Mouse (Mus musculus) heart, adult 8-10 months (tissue): Measurements from ENCODE around the gene Agpat2. TPM values are rescaled to one million over a fixed set of nuclear protein-coding genes. Genes with fewer than 3 reads are reported as not detected.

ENCODE experiments used
- DNase-seq: peaks from one replicate; pipeline ENCODE4 v3.0.0; 2022; ENCODE audit warnings: low spot score
- total RNA-seq, 4 experiments: library from RNA; stranded (reverse); gene quantifications; 2 replicates each; pipeline ENCODE4 v1.2.4; 2022

Agpat2 gene
- total RNA-seq, result 10 to 100 TPM; 51.1 to 65.9 (median 60.8) TPM

GRCm38 (mm10) chr2:26603720-26604671 is at the start of gene Agpat2:
Gene Agpat2, minus strand, starts transcription at chr2:26604417.
- DNase-seq, result peak; percentile 69

GRCm38 (mm10) chr2:26646643-26647293 is 42.6 kb upstream of the Agpat2 start:
- DNase-seq, result peak; percentile 70

- DNase-seq, result no peak
These were observed 39.7 kb upstream of the Agpat2 start for GRCm38 (mm10) chr2:26643942-26644341.

- DNase-seq, result no peak
These were observed 36.9 kb upstream of the Agpat2 start for GRCm38 (mm10) chr2:26641006-26641647.

GRCm38 (mm10) chr2:26639838-26640830 is 35.9 kb upstream of the Agpat2 start:
- DNase-seq, result peak; percentile 97

DNA sequence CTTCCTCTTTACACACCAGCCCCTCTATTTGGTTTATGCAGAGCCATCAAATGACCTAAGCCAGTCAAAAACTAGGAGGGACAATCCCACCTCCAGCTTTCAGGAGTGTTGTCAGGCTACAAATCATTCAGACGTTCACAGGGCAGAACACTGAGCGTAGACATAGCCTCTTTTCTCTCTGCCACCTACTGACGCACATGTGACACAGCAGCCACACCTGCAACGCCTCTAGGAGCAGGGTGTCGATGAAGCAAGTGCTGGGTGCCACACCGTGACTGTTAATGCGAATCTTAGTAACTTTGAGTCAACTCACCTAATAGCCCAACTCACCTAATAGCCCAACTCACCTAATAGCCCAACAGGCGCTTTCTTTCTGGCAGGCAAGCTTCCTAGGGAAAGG is 34.9 kb upstream of the Agpat2 start:
- DNase-seq, result no peak

DNA sequence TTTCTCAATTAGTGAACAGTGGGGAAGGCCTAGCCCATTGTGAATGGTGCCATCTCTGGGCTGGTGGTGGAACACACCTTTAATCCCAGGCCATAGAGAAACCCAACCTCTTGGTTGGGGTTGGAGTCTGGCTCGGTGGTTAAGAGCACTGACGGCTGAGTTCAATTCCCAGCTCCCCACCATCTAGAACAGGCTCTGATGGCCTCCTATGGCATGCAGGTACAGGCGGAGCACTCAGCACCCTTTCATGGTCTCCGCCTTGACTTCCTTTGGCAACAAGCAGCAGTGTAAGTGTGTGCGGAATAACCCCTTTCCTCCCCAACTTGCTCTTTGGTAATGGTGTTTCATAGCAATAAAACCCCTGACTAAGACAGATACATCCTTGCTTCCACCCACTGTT is 34.4 kb upstream of the Agpat2 start:
- no peak for DNase-seq

- DNase-seq, result no peak
These were observed 33.8 kb upstream of the Agpat2 start for GRCm38 (mm10) chr2:26638039-26638438.

- DNase-seq, result no peak
These were observed 33.2 kb upstream of the Agpat2 start for GRCm38 (mm10) chr2:26637316-26637932.

GRCm38 (mm10) chr2:26636325-26636635 is 32.1 kb upstream of the Agpat2 start:
- DNase-seq, result no peak

DNA sequence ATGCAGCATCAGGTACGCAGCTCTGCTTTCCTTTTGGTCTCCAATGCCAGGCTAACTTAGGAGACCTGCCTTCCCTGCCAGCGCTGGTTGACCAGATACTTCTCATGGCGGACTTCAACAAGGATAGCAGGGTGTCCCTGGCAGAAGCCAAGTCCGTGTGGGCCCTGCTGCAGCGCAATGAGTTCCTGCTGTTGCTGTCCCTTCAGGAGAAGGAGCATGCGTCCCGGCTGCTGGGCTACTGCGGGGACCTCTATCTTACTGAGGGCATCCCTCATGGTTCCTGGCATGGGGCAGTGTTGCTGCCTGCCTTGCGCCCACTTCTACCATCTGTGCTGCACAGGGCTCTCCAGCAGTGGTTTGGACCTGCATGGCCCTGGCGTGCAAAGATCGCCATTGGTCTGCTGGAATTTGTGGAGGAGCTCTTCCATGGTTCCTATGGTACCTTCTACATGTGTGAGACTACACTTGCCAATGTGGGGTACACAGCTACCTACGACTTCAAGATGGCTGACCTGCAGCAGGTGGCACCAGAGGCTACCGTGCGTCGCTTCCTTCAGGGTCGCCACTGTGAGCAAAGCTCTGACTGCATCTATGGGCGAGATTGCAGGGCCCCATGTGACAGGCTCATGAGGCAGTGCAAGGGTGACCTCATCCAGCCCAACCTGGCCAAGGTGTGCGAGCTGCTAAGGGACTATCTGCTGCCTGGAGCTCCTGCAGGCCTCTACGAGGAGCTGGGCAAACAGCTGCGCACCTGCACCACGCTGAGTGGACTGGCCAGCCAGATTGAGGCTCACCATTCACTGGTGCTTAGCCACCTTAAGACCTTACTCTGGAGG is 31.5 kb upstream of the Agpat2 start:
- DNase-seq, result no peak

DNA sequence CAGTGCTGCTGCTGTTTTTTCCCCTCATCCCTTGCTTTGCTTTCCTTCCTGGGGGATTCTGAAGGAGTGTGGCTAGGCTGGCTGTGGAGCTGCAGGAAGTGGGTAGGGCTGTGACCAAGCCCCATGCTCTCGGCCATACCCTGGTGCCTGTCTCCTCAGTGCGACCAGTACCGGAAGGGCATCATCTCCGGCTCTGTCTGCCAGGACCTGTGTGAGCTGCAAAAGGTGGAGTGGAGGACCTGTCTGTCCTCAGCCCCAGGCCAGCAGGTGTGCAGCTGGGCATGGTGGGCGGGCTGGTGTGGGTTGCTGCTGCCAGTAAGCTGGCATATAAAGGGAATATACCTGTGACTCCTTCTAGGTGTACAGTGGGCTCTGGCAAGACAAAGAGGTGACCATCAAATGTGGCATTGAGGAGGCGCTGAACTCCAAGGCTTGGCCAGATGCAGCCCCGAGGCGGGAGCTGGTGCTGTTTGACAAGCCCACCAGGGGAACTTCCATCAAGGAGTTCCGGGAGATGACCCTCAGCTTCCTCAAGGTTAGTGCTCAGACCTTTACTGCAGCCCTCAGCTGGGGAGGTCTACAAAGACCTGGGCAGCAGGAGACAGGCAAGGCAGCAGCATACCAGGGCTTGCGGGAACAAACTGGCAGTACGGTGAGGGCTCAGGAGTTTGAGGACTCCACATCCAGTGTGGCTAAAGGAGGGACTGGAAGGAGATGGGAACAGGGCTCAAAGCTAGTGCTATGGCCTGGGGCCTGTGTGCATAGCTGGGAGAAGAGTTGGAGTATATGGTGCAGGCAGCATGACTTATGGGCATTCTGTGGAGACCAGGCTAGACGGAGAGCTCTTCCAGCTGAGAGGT is 30.6 kb upstream of the Agpat2 start:
- DNase-seq, result no peak

- no peak for DNase-seq
These were observed 29.8 kb upstream of the Agpat2 start for GRCm38 (mm10) chr2:26633953-26634530.

GRCm38 (mm10) chr2:26632541-26633395 is 28.6 kb upstream of the Agpat2 start:
- DNase-seq, result no peak

DNA sequence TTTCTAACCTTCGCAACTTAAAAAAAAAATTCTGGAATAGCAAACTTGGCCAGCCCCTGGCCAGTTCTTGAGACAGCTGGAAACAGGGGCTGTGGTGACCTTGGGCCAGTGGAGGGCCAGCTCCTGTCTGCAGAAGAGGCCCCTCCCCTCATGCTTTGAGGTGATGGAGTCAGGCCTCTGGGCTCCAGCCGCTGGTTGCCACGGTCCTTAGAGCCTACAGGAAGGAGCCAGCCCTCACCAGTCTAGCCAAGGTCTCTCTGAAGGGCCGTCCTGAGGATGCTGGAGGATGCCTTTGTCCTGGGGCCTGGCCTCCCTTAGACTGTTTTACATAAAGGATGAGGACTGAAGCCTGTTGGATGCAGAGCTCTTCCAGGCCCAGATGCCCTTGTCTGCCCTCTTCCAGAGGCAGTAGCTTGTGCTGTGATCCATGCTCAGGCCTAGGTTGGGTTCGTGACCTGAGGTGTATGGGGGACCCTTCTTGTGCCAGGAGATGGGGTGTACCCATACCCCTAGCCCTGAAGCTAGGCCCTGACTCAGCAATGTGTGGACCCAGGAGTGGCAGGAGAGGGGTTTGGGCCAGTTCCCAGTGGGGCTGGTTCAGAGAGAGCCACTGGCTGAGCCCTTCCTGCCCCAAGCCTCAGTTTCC is 24.7 kb upstream of the Agpat2 start:
- no peak for DNase-seq

- DNase-seq, result peak; percentile 40
These were observed 23.9 kb upstream of the Agpat2 start, which contains the start of gene Fam69b for GRCm38 (mm10) chr2:26627921-26628739. Gene Fam69b, plus strand, starts transcription at chr2:26628457.
